Mouse (Mus musculus) lung, postnatal 0 days (tissue): Measurements from ENCODE around the gene Hoxb3. TPM values are rescaled to one million over a fixed set of nuclear protein-coding genes. Genes with fewer than 3 reads are reported as not detected.
A peak's percentile ranks its signal among the peaks of the same experiment; 100 is the strongest.

Source experiments
- ATAC-seq: fragments of 200-750 bp; cut with Nextera tagmentation; 2 replicates; pipeline ENCODE4 v1.8.0; 2017; ENCODE audit warnings: moderate library complexity
- DNase-seq: peaks from one replicate; pipeline ENCODE4 v3.0.0-alpha.2; 2016; ENCODE audit warnings: low spot score
- H3K27ac ChIP-seq: fragments of 300-500 bp; sonication (generic); 2 replicates; pipeline ENCODE4 v1.5.1; 2014; ENCODE audit warnings: antibody characterized with exemption, mild to moderate bottlenecking, low read length, mixed read lengths
- H3K27me3 ChIP-seq: fragments of 300-500 bp; sonication (generic); replicated peaks from 2 replicates; pipeline ENCODE4 v1.6.1; 2014; ENCODE audit warnings: low read length, mixed read lengths; ENCODE audit not compliant: insufficient read depth
- H3K36me3 ChIP-seq: fragments of 300-500 bp; sonication (generic); 2 replicates; pipeline ENCODE4 v1.6.1; 2014; ENCODE audit warnings: low read length, mixed read lengths; ENCODE audit not compliant: insufficient read depth
- H3K4me1 ChIP-seq: fragments of 300-500 bp; sonication (generic); 2 replicates; pipeline ENCODE4 v1.6.1; 2014; ENCODE audit warnings: antibody characterized with exemption, low read depth, low read length, mixed read lengths; ENCODE audit not compliant: insufficient read depth
- H3K4me2 ChIP-seq: fragments of 300-500 bp; sonication (generic); replicated peaks from 2 replicates; pipeline ENCODE4 v1.6.1; 2014; ENCODE audit warnings: low read depth, mild to moderate bottlenecking, low read length, moderate library complexity, mixed read lengths
- H3K4me3 ChIP-seq: fragments of 300-500 bp; sonication (generic); 2 replicates; pipeline ENCODE4 v1.5.1; 2014; ENCODE audit warnings: low read depth, low read length
- H3K9ac ChIP-seq: fragments of 300-500 bp; sonication (generic); replicated peaks from 2 replicates; pipeline ENCODE4 v1.6.1; 2014; ENCODE audit warnings: low read depth, mild to moderate bottlenecking
- H3K9me3 ChIP-seq: fragments of 300-500 bp; sonication (generic); 2 replicates; pipeline ENCODE4 v1.6.1; 2016; ENCODE audit warnings: low read length, mixed read lengths
- CTCF ChIP-seq: IDR thresholded peaks from 2 replicates; pipeline ENCODE4 v1.5.1; 2016; ENCODE audit warnings: antibody characterized with exemption, mild to moderate bottlenecking
- EP300 ChIP-seq: IDR thresholded peaks from 2 replicates; pipeline ENCODE4 v1.6.1; 2016; ENCODE audit warnings: antibody characterized with exemption, mild to moderate bottlenecking, control low read depth
- WGBS: fragments of 180-500 bp; shearing (Covaris S2); extraction: QIAGEN DNeasy Blood & Tissue Kit; methylation state at CpG from one replicate; pipeline ENCODE4 v1.1.7; 2014; 5-methylcytosine and 5-hydroxymethylcytosine counted together
- polyA plus RNA-seq: library from polyadenylated mRNA; unstranded; fragments of >200 nt; fragmentation: Nextera tagmentation; extraction: Ambion mirVana; gene quantifications from 2 replicates; pipeline ENCODE4 v1.2.1, GENCODE M21; 2015

The Hoxb3 gene
- polyA plus RNA-seq, 1 experiment from 2014 or later, result 1.5 TPM

DNA sequence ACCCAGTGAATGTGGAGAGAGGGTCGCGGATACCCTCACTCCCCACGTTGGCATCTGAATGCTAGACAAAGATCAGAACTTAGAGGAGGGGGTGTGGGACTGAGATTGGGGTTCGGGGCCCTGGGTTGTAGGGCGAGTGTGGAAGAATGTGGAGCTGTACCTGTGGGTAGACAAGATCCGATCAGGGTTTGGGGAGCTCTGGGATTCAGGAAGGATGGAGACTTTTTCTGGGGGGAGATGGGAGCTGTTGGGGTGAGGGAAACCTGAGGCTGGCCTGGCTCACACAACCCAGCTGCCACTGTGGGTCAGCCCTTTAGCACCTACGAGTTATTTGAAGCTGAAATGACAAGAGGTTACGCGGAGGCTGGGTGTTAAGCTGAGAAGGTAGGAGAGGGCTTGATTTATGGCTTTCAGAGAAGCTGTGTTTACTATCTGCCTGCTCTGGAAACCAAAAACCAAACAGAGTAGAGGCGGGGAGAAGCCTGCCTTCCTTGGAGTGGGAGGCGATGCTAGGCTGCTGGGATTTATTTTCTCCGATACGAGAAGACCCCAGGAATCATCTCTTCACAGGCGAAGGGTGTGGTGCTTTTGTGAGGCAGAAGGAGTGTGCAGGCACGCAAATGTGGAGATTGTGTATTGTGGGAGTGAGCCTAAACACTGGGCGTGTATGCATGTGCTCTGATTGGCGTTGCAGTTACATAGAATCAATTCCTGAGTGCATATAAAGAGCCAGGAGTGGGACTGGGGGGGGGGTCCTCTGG, 10.3 kb downstream of the Hoxb3 start:
- H3K27ac ChIP-seq, result peak overlapping the region; percentile 88
- H3K27me3 ChIP-seq, result peaks cover 7% of the 10 kb centered on the region; the same call in 1 of the 2 replicates
- peak overlapping the region; percentile 49 for H3K4me3 ChIP-seq
- peaks cover 12% of the 10 kb centered on the region; the same call in 1 of the 2 replicates for H3K4me1 ChIP-seq
- DNase-seq, result no peak
- H3K36me3 ChIP-seq, result no peaks in the 10 kb centered on the region
- 21% methylated on average over 17 of the region's 17 CpGs for WGBS
- H3K9me3 ChIP-seq, result no peaks in the 10 kb centered on the region
- peak overlapping the region; percentile 63 for H3K4me2 ChIP-seq
- no peak for ATAC-seq
- H3K9ac ChIP-seq, result peak overlapping the region; percentile 50; the same call in 1 of the 2 replicates
- TF ChIP-seq EP300, result no peak
- TF ChIP-seq CTCF, result no peak

DNA sequence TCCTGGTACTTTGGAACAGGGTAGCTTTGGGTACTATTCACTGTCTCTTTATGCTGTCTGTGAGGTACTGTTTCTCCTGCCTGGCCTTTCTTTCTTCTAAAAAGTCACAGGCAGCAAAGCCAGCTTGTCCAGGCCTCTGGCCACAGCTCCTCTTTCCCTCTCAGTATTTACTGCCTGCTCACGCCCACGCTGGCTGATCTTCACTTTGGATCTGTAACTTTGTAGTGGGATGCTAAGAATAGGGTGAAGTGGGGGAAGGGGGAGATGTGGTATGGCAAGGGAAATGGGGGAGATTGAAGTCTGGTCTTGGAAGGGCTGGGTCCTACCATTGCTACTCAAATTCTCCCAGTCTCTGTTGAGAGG, 10.9 kb downstream of the Hoxb3 start:
- DNase-seq (no peak), ATAC-seq (no peak)
- H3K36me3 ChIP-seq, result no peaks in the 10 kb centered on the region
- TF ChIP-seq EP300 (no peak), CTCF (no peak)
- peak overlapping the region; percentile 63 for H3K4me2 ChIP-seq
- 11% methylated on average over 2 of the region's 2 CpGs for WGBS
- no peak overlapping the region for H3K9ac ChIP-seq
- H3K9me3 ChIP-seq, result no peaks in the 10 kb centered on the region
- peak overlapping the region; percentile 88; the same call in 1 of the 2 replicates for H3K27ac ChIP-seq
- peaks cover 12% of the 10 kb centered on the region; the same call in 1 of the 2 replicates for H3K4me1 ChIP-seq
- peak overlapping the region; percentile 49 for H3K4me3 ChIP-seq
- H3K27me3 ChIP-seq, result peaks cover 7% of the 10 kb centered on the region; the same call in 1 of the 2 replicates

DNA sequence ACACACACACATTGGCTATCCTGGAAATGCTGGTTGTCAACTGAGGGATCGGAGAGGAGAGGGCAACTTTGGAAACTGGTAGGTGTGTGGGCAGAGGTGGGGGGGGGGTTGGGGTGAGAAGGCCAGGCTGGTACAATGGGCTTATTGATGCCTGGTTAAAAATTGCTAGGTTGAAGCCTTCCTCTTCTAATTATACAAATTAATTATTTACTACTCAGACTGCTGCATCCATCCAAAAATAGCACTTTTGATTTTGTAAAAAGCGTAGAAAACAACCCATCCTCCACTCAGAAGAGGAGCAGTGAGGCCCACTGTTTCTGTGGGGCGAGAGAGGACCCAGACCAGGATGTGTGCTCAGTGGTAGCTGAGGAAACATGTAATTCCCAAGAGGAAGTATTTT, 11.9 kb downstream of the Hoxb3 start:
- H3K4me3 ChIP-seq, result no peak overlapping the region
- H3K27me3 ChIP-seq, result peaks cover 7% of the 10 kb centered on the region; the same call in 1 of the 2 replicates
- peaks cover 12% of the 10 kb centered on the region; the same call in 1 of the 2 replicates for H3K4me1 ChIP-seq

DNA sequence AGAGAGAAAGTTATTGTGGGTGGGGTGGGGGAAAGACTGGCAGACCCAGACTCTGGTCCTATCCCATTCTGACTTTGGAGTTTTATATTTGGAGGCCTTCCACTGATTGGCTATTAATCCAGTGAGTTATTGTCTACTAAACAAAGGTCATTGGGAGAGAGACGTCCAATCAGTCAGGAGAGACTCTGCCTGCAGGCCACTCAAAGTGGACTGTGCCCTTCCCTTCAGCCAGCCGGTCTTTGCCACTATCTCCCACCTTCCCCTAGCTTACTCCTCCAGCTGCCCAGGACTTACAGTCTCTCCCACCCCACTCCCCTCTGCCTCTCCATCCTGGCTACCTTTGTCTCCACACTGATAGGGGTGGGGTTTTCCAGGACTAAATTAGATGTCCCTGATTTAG, 13.5 kb downstream of the Hoxb3 start:
- peaks cover 7% of the 10 kb centered on the region; the same call in 1 of the 2 replicates for H3K27me3 ChIP-seq
- 0 out of 2 replicates have a peak overlapping the region, but pooled peaks have one; percentile 5 for H3K4me2 ChIP-seq
- 25% methylated on average over 2 of the region's 2 CpGs for WGBS

More for the DNA sequence above, 11.9 kb downstream of the Hoxb3 start:
- Histone ChIP-seq H3K4me2 (peak overlapping the region; percentile 63; the same call in 1 of the 2 replicates), H3K27ac (no peak overlapping the region), H3K9me3 (no peaks in the 10 kb centered on the region), H3K36me3 (no peaks in the 10 kb centered on the region), H3K9ac (no peak overlapping the region)
- ATAC-seq (no peak), DNase-seq (no peak)
- TF ChIP-seq EP300 (no peak), CTCF (no peak)
- 29% methylated on average over 3 of the region's 3 CpGs for WGBS

DNA sequence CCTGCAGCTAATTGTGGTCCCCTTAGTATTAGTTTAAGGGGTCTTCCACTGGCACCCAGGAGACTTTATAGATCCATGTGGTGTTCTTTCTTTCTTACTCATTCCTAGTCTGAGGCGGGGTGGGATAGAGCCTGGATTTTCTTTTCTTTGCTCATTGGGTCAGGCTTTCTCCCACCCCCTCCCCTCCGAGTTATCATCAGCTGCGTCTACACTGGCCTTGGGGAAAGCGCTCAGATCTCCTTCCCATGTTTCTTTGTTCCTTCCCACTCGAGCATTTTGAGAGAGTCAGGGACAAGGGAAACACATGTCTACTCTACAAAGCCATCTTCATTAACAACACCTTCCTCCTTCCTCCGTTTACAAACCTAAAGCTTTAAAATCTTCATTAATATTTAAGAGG, 13.9 kb downstream of the Hoxb3 start:
- no peak overlapping the region for H3K9ac ChIP-seq
- H3K36me3 ChIP-seq, result no peaks in the 10 kb centered on the region
- no peak for DNase-seq
- no peak for TF ChIP-seq CTCF
- no peak for TF ChIP-seq EP300
- no peak overlapping the region for H3K4me3 ChIP-seq
- ATAC-seq, result no peak
- peak overlapping the region; percentile 51 for H3K27ac ChIP-seq
- H3K4me2 ChIP-seq, result 0 out of 2 replicates have a peak overlapping the region, but pooled peaks have one; percentile 5
- WGBS, result 18% methylated on average over 6 of the region's 6 CpGs
- H3K4me1 ChIP-seq, result peaks cover 12% of the 10 kb centered on the region; the same call in 1 of the 2 replicates
- H3K27me3 ChIP-seq, result peaks cover 7% of the 10 kb centered on the region; the same call in 1 of the 2 replicates
- H3K9me3 ChIP-seq, result no peaks in the 10 kb centered on the region

More for the DNA sequence above, 13.5 kb downstream of the Hoxb3 start:
- no peak for ATAC-seq
- Histone ChIP-seq H3K9me3 (no peaks in the 10 kb centered on the region), H3K4me3 (no peak overlapping the region), H3K36me3 (no peaks in the 10 kb centered on the region), H3K27ac (peak overlapping the region; percentile 51), H3K9ac (no peak overlapping the region), H3K4me1 (peaks cover 12% of the 10 kb centered on the region; the same call in 1 of the 2 replicates)
- TF ChIP-seq CTCF, result no peak
- TF ChIP-seq EP300, result no peak
- DNase-seq, result peak; percentile 28
